Mouse (Mus musculus): ENCODE measurements around the gene Arhgef7.

DNA sequence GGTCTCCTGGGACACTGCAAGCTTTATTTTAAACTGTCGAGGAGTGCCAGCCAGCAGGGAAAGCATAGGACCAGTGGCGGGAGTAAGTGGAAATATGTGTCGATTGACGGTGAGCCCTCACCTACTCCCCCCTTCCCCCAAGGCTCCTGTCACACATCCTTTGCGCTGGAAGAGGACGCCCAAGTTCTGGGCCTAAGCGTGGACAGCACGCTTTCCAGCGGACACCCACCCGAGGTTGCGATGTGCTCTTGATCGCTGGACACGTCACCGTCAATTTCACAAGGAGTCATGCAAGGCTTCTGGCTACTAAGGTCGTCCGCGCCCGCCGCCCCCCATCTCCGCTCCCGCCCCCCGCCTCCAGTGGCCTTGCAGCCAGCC is 259 bp upstream of the Arhgef7 start:
- TF ChIP-seq CTCF (IDR thresholded peaks at IDR 0.05) (no peak), POLR2A (IDR thresholded peaks at IDR 0.05; ENCODE audit: insufficient read depth, low read depth, low read length) (no peak)
